Mouse (Mus musculus) heart, embryonic 10.5 days (tissue): ENCODE data around the gene Tor2a. TPM values are rescaled to one million over a fixed set of nuclear protein-coding genes. Genes with fewer than 3 reads are reported as not detected.

Source experiments
- DNase-seq: peaks from one replicate; pipeline ENCODE4 v3.0.0-alpha.2; 2017; ENCODE audit warnings: low spot score
- H3K27ac ChIP-seq: fragments of 300-500 bp; sonication (generic); 2 replicates; pipeline ENCODE4 v1.5.1; 2016; ENCODE audit warnings: mild to moderate bottlenecking
- H3K27me3 ChIP-seq: fragments of 300-500 bp; sonication (generic); 2 replicates; pipeline ENCODE4 v1.6.1; 2016; ENCODE audit warnings: mild to moderate bottlenecking; ENCODE audit not compliant: poor library complexity, insufficient read depth, severe bottlenecking
- H3K36me3 ChIP-seq: fragments of 300-500 bp; sonication (generic); 2 replicates; pipeline ENCODE4 v1.6.1; 2016; ENCODE audit warnings: mild to moderate bottlenecking, moderate library complexity
- H3K4me1 ChIP-seq: fragments of 300-500 bp; sonication (generic); 2 replicates; pipeline ENCODE4 v1.6.1; 2016; ENCODE audit warnings: mild to moderate bottlenecking
- H3K4me3 ChIP-seq: fragments of 300-500 bp; sonication (generic); 2 replicates; pipeline ENCODE4 v1.5.1; 2016; ENCODE audit warnings: mild to moderate bottlenecking, moderate library complexity
- H3K9me3 ChIP-seq: fragments of 300-500 bp; sonication (generic); 2 replicates; pipeline ENCODE4 v1.6.1; 2016; ENCODE audit warnings: mild to moderate bottlenecking, moderate library complexity
- WGBS: fragments of 180-500 bp; shearing (Covaris S2); methylation state at CpG from one replicate; pipeline ENCODE4 v1.1.7; 2016; 5-methylcytosine and 5-hydroxymethylcytosine counted together
- microRNA counts: library from miRNA; unstranded; fragments of <30 nt; microRNA quantifications from one replicate; lab custom pipeline; 2017
- microRNA-seq: library from miRNA; unstranded; fragments of <30 nt; microRNA quantifications from one replicate; pipeline ENCODE4, GENCODE M21; 2017
- polyA plus RNA-seq: library from polyadenylated mRNA; unstranded; fragments of >200 nt; fragmentation: Nextera tagmentation; extraction: Ambion mirVana; gene quantifications from 2 replicates; pipeline ENCODE4 v1.2.1, GENCODE M21; 2016

Gene Tor2a
- polyA plus RNA-seq, 1 experiment from 2014 or later, result 57.2 TPM

DNA sequence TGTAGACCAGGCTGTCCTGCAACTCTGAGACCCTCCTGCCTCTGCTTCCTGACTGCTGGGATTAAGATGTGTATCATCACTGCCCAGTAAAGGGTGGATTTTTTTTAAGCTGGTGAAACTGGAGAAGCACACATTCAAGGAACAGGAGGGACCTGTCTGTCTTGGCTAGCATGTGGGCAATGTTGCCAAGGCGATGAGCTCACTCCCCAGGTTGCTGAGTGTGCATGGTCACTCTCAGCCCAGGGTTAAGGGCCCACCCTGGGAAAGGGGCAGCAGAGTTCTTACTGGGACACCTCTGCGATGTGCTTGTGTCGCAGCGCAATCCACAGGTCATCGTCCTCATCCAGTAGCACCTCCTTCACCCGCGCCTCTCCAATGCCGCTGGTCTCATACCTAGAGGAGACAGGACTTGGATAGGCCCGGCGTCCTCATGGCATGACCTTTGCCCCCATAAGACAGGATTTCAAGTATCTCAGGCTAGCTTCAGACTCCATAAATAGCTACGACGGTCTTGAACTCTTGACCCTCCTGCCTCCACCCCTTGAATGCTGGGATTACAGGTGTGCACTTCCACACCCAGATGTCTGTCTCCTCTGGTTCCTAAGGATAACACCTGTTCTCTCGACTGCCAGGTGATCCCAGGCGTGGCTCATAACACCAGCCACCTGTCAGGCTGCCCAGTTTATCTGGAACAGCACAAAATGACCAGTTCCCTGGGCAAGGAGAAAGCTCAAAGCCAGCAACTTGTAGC lies 52.0 kb downstream of the Tor2a start:
- no peaks in the 10 kb centered on the region for H3K27me3 ChIP-seq
- DNase-seq, result no peak
- H3K27ac ChIP-seq, result no peak overlapping the region
- no peaks in the 10 kb centered on the region for H3K9me3 ChIP-seq
- peaks cover 4% of the 10 kb centered on the region; the same call in 1 of the 2 replicates for H3K4me1 ChIP-seq
- WGBS, result 82% methylated on average over 14 of the region's 14 CpGs
- H3K4me3 ChIP-seq, result no peak overlapping the region
- peaks cover 68% of the 10 kb centered on the region for H3K36me3 ChIP-seq

MicroRNAs within 50 kb of the gene (microRNA counts, 519-probe panel; counts per million panel counts)
- not detected for microRNA mmu-miR-2861 (lab: Ali Mortazavi, UCI)

Small RNA genes lying within 50 kb of the gene (microRNA-seq; reads per million reads assigned to microRNA genes)
- not detected for gene Mir2861
- not detected for gene Mir3960

Other genes starting within 250 kb of the Tor2a start
- gene Fam102a, start 221.9 kb upstream of the Tor2a start, polyA plus RNA-seq, result 5.9 and 8.3 TPM in 2 replicates
- 87.4 and 92.5 TPM in 2 replicates for gene Dpm2, start 186.4 kb upstream of the Tor2a start, polyA plus RNA-seq
- 0.43 and 1.1 TPM in 2 replicates for gene Pip5kl1, start 182.4 kb upstream of the Tor2a start, polyA plus RNA-seq
- 0.09 and 0.15 TPM in 2 replicates for gene 9430097D07Rik, start 181.6 kb upstream of the Tor2a start, polyA plus RNA-seq
- gene St6galnac4, start 170.1 kb upstream of the Tor2a start, polyA plus RNA-seq, result 39.8 and 49.0 TPM in 2 replicates
- gene St6galnac6, start 157.5 kb upstream of the Tor2a start, polyA plus RNA-seq, result 25.1 and 28.4 TPM in 2 replicates
- 179 and 305 TPM in 2 replicates for gene Ak1, start 135.5 kb upstream of the Tor2a start, polyA plus RNA-seq
- 87.1 and 149 TPM in 2 replicates for gene Eng, start 110.6 kb upstream of the Tor2a start, polyA plus RNA-seq
- 24.7 and 34.8 TPM in 2 replicates for gene Fpgs, start 53.1 kb upstream of the Tor2a start, polyA plus RNA-seq
- gene Cdk9, start 44.2 kb upstream of the Tor2a start, polyA plus RNA-seq, result 89.1 and 115 TPM in 2 replicates
- gene Sh2d3c, start 36.2 kb upstream of the Tor2a start, polyA plus RNA-seq, result 34.8 and 35.4 TPM in 2 replicates
- gene 6330409D20Rik, start 16.2 kb upstream of the Tor2a start, polyA plus RNA-seq, result 0.28 TPM in 1 of 2 replicates, not detected in the other
- 0.29 and 0.52 TPM in 2 replicates for gene Ttc16, start 18.4 kb downstream of the Tor2a start, polyA plus RNA-seq
- 5.1 and 5.6 TPM in 2 replicates for gene Ptrh1, start 18.6 kb downstream of the Tor2a start, polyA plus RNA-seq
- gene Cfap157, start 27.2 kb downstream of the Tor2a start, polyA plus RNA-seq, result 0.78 and 1.2 TPM in 2 replicates
- gene Stxbp1, start 90.0 kb downstream of the Tor2a start, polyA plus RNA-seq, result 19.1 and 21.6 TPM in 2 replicates
- gene Fam129b, start 118.9 kb downstream of the Tor2a start, polyA plus RNA-seq, result 47.1 and 55.5 TPM in 2 replicates
- gene Rpl12, start 204.3 kb downstream of the Tor2a start, polyA plus RNA-seq, result 121 and 170 TPM in 2 replicates
- 7.6 and 8.6 TPM in 2 replicates for gene Lrsam1, start 204.4 kb downstream of the Tor2a start, polyA plus RNA-seq
- 20.8 and 23.4 TPM in 2 replicates for gene Slc2a8, start 224.8 kb downstream of the Tor2a start, polyA plus RNA-seq